Mouse (Mus musculus) kidney, adult 9 months (tissue): ENCODE results near the gene Sftpa1.

Experiments used
- DNase-seq: peaks from one replicate; pipeline ENCODE4 v3.0.0; 2022

Sftpa1 gene

DNA sequence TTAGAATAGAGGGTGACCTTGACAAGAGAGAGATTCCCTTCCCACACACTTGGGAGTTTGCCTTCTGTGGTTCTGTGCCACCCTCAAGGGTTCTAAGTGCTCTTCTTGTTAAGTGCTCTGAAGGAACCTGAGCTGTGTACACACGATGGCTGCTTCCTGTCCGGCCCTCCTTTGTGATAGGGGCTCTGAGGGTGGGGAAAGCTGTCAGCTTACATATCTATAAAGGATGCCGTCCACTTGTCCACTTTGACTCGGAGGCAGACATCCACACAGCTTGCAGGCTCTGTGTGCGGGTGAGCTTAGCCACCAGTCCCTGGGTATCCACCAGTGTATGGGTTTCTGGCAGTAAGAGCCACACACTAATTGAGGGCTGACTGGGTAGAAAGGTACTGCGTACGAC, at the start of gene Sftpa1:
TSS of gene Sftpa1 (plus strand) at position 243 of the 400 bp plus-strand sequence.
- no peak for DNase-seq

DNA sequence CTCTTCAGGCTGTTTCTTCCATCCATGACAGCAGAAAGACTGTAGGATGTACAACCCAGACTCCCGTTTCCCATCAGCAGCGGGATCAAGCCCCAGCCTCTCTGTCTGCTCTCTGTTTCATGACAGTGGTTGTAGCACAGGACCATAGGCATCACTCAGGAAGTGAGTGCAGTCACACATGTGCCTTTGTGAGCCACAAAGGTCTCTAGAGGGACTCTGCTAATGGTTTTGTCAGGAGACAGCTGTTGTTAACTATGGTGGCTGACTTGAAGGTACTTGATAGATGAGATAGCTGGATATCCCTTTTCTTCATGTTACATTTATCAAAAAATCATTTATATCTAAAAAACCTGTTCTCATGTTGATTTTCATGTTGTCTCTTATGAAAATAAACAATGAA, 49.2 kb upstream of the Sftpa1 start:
- DNase-seq: no peak

DNA sequence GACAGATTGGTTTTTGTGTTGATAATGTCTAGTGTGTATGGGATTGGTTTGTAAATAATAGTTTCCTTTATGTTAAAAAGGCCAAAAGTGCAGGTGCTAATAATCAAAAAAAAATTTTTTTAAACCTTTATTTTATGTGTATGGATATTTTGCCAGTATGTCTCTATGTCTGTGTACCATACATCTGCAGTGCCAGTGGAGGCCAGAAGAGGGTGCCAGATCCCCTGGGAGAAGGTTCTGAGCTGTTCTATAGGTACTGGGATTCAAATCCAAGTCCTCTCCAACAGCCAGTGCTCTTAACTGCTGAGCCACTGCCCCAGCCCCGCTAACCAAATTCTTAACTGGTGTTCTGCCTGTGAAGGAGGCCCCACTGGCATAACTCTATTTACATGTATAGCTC, 44.1 kb upstream of the Sftpa1 start:
- peak; percentile 17 for DNase-seq

DNA sequence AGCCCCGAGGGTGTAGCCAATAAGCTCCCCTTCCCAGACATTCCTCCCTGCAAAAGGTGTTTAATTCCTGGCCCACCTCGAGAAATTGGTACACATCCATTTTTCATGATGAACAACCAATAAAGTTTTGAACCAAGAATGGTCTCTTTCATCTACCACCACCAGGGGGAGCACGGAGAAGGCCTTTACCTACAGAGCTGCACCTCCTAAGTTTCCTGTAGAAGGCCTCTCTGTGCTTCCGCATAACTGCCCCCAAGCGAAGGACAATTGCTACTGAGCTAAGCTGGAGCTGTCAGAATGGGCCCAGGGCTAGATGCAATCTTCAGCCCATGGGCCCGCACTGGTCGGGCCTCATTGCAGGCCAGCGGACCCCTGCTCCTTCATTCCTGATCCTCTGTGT, 40.8 kb upstream of the Sftpa1 start:
- peak; percentile 19 for DNase-seq

GRCm38 (mm10) chr14:41094114-41094513, 37.5 kb upstream of the Sftpa1 start:
- DNase-seq: peak; percentile 8

DNA sequence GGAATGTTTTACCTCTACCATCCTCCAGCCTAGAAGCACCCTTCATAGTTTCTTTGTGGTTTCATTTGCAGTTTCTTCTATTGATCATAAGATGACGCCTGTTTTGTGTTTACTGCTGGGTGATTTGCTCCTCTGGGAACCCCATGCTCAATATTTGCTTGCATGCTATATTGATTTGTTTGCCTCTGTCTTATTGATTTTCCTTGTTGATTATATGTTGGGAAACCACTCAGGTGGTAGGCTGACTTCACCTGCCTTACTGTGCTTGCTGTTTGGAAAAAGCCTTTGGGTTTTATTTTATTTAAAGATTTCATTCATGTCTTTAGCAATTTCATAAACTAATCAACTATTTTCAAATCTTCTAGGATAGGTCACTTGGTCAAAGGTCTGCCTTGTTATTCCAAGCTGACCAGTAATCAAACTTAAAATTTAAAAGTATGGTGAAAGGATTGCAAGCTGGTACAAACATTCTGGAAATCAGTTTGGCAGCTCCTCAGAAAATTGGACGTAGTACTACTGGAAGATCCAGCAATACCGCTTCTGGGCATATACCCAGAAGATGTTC, 35.2 kb upstream of the Sftpa1 start:
- no peak for DNase-seq

DNA sequence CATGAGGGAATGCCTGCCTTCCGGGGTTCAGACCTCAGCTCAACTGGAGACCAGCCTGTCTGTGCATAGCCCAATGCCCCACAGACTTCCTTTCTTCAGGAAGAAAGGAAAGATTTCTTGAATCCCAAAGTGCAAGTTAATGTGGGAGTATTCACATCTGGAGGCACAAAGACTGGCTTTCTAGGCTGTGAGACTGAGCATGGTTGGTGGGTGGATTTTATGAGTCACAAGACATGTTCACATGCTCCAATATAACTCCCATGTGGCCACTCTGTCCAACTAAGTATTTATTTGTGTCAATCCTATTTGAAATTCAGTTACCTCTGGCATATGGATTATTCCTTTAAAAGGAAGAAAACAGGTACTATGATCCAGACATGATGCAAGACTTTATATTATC, 32.9 kb upstream of the Sftpa1 start:
- DNase-seq: no peak

DNA sequence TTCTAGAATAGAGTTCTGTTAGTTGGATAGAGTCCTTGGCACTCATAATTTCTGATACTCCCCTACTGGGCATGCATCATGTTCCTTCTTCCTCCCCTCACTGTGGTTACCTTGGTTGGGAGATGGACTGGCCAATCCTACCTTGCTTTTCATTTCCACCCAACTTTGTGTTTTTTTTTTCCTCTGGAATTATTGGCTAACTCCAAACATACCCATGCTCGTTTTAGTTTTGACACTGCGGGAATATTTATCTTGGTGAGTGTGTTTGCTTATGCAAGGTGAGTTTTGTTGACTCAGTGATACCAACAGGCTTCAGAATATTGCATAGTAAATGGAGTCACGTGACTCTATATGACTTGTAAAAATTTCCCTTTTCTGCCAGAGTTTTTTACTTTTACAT, 30.9 kb upstream of the Sftpa1 start:
- DNase-seq: no peak

GRCm38 (mm10) chr14:41101242-41101641, 30.3 kb upstream of the Sftpa1 start:
- DNase-seq: no peak

- no peak for DNase-seq
Observed at GRCm38 (mm10) chr14:41102269-41102668, 29.3 kb upstream of the Sftpa1 start.

DNA sequence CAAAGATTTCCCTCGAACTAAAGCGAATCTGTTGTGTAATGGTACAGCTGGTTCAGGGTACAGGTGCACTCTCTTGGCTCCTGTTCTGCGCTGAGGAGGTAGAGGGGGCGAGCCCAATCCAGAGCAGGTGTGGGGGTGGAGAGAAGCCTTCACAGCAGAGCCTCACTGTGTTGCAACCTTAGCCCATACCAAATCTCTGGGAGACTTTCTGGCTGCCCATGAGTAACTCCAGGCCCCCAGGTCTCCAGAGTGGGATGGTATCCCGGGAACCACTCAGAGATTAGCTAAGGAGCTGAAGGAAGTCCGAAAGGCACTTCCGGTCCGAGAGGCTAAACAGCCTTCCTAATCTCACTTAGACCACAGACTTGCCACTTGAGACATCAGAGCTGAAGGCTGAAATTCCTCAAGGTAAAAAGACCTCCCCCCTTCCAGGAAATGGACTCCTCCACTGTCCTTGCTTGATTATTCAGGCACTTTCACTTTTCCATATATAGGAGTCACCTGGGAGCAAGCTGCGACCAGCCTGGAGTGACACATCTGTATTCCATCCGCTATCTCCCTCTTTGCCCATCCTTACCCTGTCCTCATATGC, 26.6 kb upstream of the Sftpa1 start, which contains the start of gene Mat1a:
TSS of gene Mat1a (plus strand) at position 183 of the 592 bp plus-strand sequence.
- DNase-seq: no peak

GRCm38 (mm10) chr14:41111031-41111668, 20.4 kb upstream of the Sftpa1 start:
- DNase-seq: no peak

- no peak for DNase-seq
Observed at GRCm38 (mm10) chr14:41112944-41113343, 18.6 kb upstream of the Sftpa1 start.

DNA sequence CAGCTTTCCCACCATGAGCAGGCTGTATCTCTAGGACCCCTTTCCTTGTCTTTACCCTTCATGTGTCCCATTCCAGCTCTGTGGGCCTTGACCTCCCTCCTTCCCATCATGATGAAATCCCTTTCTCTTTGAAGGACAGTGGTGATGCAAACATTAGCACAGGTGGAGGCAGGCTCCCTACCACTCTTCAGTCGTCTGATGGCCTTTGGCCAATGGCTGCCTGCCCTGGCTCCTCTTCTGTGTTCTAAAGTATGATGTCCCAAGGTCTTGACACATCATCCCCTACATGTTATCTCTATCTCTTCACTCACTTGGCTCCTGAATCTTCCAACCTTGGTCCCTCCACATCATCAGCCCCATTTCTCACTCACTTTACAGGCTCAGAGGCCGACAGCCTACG, 15.3 kb upstream of the Sftpa1 start:
- DNase-seq: no peak

GRCm38 (mm10) chr14:41124683-41125082, 6.9 kb upstream of the Sftpa1 start:
- no peak for DNase-seq

GRCm38 (mm10) chr14:41127997-41128396, 3.6 kb upstream of the Sftpa1 start:
- peak; percentile 50 for DNase-seq

DNA sequence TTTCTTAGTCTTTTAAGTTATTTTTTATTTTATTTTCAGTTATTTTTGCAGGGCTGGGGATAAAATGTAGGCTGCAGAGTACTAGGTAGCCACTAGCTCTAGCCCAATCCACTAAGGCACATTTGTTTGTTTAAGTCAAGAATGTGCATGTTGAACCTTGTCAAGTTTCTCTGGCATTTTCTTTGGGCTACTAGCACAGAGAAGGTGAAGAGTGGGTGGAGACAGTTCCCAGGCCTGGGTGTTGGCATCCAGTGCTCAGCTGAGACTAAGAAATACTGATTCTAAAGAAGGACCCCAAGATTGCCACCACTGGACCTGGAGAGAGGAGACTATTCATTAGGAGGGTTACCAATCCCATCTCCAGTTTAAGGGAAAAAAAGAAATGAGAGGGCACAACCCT, 5.4 kb downstream of the Sftpa1 start:
- no peak for DNase-seq

DNA sequence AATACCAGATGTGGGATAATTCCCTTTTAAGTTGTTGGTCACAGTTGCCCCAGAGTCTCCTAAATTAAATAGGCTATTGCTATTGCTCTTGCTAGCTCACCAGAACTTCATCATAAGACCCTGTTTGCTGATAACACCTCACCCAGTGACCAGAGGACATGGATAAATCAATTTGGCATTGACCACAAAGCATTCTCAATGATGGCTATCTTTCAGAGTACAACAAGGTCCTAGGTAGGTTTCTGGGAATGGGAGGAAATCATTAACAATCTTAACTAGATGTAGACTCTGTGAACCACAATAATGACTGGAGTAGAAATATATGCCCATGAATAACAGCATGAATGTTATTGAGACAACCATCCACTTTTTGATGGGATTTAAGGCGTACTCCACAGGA, 9.1 kb downstream of the Sftpa1 start:
- DNase-seq: no peak

DNA sequence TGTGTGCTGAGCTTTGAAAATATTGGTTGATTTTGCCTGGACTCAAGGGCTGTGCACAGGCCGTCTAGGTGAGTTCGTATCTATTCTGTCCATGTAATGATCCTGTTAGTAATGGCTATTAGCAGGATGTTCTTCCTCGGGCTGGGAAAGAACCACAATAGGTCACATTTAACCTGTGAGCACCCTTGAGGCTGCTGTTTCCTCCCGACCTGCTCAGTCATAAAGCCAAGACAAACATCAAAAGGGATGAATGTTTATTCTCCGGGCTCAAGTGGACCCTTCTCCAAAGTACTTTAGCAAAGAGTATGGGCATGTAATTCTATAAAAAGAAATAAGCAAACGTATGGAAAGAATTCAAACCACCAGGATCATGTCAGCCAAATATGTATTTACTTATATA, 14.5 kb downstream of the Sftpa1 start:
- DNase-seq: no peak

DNA sequence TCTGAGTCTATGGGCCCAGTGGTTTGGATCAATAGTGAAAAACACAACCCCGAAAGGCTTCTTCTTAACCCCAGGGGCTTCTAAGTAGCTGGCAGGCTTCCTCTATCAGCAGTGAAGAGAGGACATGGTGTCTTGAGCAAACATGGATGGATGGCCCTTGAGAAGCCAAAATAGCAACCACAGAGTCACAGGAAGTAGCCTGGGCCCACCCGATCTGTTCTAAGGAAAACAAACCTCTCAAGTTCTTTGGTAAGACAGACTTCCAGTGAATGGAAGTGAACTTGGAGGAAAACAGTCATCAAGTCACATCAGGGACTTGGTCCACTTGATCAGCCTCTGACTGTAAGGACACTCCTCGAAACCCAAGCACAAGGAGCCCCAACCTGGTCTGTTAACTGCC, 15.3 kb downstream of the Sftpa1 start:
- DNase-seq: no peak

DNA sequence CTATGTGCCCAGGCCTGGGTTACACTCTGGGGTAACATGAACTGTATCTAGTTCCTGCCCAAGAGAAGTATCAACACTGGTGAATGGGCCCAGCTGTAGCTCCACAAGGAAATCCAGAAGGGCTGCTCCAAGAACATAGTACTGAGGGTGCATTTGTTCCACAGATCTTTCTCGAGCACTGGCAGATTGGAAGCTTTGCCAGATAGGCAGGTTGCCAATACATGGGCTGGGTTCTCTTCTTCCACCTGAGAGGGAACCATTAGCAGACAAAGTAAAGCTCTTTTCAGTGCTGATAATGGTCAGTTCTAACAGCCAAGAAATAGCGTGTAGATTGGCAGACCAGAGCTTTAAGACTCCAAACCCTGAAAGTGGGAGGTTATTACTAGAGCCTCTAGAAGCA, 15.8 kb downstream of the Sftpa1 start:
- no peak for DNase-seq

GRCm38 (mm10) chr14:41151220-41151898, 19.8 kb downstream of the Sftpa1 start, which contains the start of gene Mbl1:
TSS of gene Mbl1 (plus strand) at chr14:41151458.
- DNase-seq: peak; percentile 82

DNA sequence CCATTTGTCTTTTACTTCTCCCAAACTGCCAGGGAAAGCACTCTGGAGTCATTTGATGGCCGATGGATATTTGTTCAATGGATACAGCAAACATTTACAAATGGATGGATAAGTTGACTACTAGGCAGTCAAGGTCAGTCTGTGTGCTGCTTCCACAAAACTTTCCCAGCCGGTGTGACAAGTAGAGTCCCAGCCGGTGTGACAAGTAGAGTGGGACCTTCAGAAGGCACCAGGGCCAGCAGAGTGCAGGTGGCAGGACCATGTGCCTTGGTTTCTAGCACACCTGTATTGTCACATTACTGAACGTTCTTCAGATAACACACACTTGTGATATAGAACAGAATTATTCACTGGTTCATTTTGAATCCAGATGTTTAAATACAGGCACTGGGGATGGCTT, 28.5 kb downstream of the Sftpa1 start:
- DNase-seq: no peak

DNA sequence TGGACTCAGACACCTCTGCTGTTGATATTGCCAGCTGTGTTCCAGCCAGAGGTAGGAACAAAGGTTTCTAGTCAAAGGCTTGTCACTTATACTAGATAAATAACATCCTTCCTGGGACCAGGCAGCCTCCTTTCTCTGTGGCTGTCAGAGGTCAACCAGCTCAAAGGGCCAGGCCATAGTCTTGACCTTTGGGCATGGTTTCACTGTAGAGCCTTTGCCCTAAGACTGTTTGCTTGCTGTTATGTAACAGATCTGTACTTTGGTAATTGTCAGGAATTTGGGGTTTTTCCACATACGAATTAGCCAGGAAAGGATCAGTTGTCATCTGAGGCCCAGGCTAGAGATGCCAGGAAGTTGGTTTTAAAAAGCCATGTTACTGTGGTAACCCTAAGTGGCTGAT, 29.2 kb downstream of the Sftpa1 start:
- DNase-seq: peak; percentile 92
